Mouse (Mus musculus): Measurements from ENCODE around the gene Map4k4.

DNA sequence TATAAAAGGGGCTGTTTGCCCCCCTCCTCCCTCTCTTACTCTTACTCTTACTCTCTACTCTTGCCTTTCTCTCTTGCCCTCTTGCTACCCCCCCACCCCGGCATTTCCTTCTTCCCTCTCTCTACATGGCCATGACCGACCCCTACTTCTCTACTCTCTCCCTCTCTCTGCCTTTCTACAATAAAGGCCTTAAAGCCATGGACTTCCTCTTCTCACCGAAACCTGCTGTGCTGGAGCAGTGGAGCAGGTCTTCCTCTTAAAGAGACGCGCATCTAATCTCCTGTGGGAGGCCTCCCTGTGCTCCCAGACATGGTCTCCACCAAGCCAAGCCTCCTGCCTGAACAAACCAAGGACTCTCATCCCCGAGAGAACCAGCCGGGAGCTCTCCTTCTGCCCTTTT lies 154.3 kb downstream of the Map4k4 start:
- TF ChIP-seq POLR2A (IDR thresholded peaks at IDR 0.05; ENCODE audit: borderline replicate concordance, extremely low read depth, low read depth, low read length) = no peak
- TF ChIP-seq CTCF (IDR thresholded peaks at IDR 0.05; ENCODE audit: insufficient read depth, low read length) = no peak

All from lung, adult 2 months (tissue).